Comparison of ENCODE assay signal across 10 mouse cellular contexts in genomic region chr9:65392638-65393364, GRCm38 (mm10). TPM values are rescaled to one million over a fixed set of nuclear protein-coding genes. Genes with fewer than 3 reads are reported as not detected.
A peak's percentile ranks its signal among the peaks of the same experiment; 100 is the strongest.
DNase-seq lines count a peak whose midpoint lies in the region; ATAC-seq and TF ChIP-seq lines count a peak whose summit lies in the region.
"Had no signal": no experiment of that assay in that cellular context is flagged by ENCODE, and none has a peak within 500 bp of the region (broad histone marks: within the 10 kb centered on the region; RNA-seq: fewer than 3 reads in every experiment).

No protein-coding gene starts in this region.

- peak; percentile 56 for DNase-seq in forebrain, embryonic 10.5 days (ENCODE audit: extremely low spot score, low spot score)
- DNase-seq in 3T3-L1 (ENCODE audit: low read depth, low spot score): peak; percentile 78
- DNase-seq in adrenal gland, postnatal 36 days: peak; percentile 76 to 85
- DNase-seq in embryonic facial prominence, embryonic 11.5 days (ENCODE audit: low spot score): peak; percentile 80
- DNase-seq in liver, adult 2 months (ENCODE audit: extremely low read depth, low read depth, low spot score): peak; percentile 91
- peak; percentile 78 for DNase-seq in retina, embryonic 14.5 days (ENCODE audit: low spot score)

- no peak for TF ChIP-seq POLR2A in liver, adult 2 months (IDR thresholded peaks at IDR 0.05; ENCODE audit: extremely low read depth, insufficient read depth, low read length)

- no peak overlapping the region for H3K27ac ChIP-seq in forebrain, embryonic 10.5 days
- H3K27ac ChIP-seq in forebrain, embryonic 12.5 days: no peak overlapping the region
- no peak overlapping the region for H3K27ac ChIP-seq in embryonic facial prominence, embryonic 11.5 days (replicated peaks; ENCODE audit: low read depth, low read length)
- no peak overlapping the region for H3K27ac ChIP-seq in intestine, embryonic 16.5 days (ENCODE audit: low read length)
- H3K27ac ChIP-seq in liver, adult 2 months (replicated peaks; ENCODE audit: insufficient read depth, low read depth, low read length): no peak overlapping the region
- H3K27ac ChIP-seq: limb, embryonic 13.5 days had no signal

- no peak overlapping the region for H3K9ac ChIP-seq in forebrain, embryonic 12.5 days
- no peak overlapping the region for H3K9ac ChIP-seq in embryonic facial prominence, embryonic 11.5 days (replicated peaks; ENCODE audit: low read length)
- H3K9ac ChIP-seq in intestine, embryonic 16.5 days (ENCODE audit: low read depth, low read length): no peak overlapping the region
- no peak overlapping the region for H3K9ac ChIP-seq in liver, adult 2 months (ENCODE audit: low read depth, low read length)
- H3K9ac ChIP-seq: limb, embryonic 13.5 days had no signal

- no peak overlapping the region for H3K4me2 ChIP-seq in forebrain, embryonic 12.5 days
- H3K4me2 ChIP-seq in embryonic facial prominence, embryonic 11.5 days (ENCODE audit: low read depth, low read length): no peak overlapping the region
- no peak overlapping the region for H3K4me2 ChIP-seq in intestine, embryonic 16.5 days (ENCODE audit: low read depth, low read length)
- H3K4me2 ChIP-seq: limb, embryonic 13.5 days had no signal

- H3K27me3 ChIP-seq in forebrain, embryonic 10.5 days (ENCODE audit: poor library complexity, severe bottlenecking): peaks cover 82% of the 10 kb centered on the region
- peaks cover 60% of the 10 kb centered on the region for H3K27me3 ChIP-seq in forebrain, embryonic 12.5 days
- H3K27me3 ChIP-seq in embryonic facial prominence, embryonic 11.5 days (ENCODE audit: control insufficient read depth, insufficient read depth, low read length): peaks cover 25% of the 10 kb centered on the region
- H3K27me3 ChIP-seq in intestine, embryonic 16.5 days (replicated peaks; ENCODE audit: control insufficient read depth, insufficient read depth, low read length): peaks cover 56% of the 10 kb centered on the region
- H3K27me3 ChIP-seq in liver, adult 2 months (ENCODE audit: control insufficient read depth, insufficient read depth, low read length): peaks cover 7% of the 10 kb centered on the region; the same call in 1 of the 2 replicates

- H3K4me3 ChIP-seq in forebrain, embryonic 10.5 days: no peak overlapping the region
- H3K4me3 ChIP-seq in forebrain, embryonic 12.5 days (replicated peaks): no peak overlapping the region
- no peak overlapping the region for H3K4me3 ChIP-seq in embryonic facial prominence, embryonic 11.5 days (ENCODE audit: low read depth, low read length)
- no peak overlapping the region for H3K4me3 ChIP-seq in intestine, embryonic 16.5 days (ENCODE audit: low read length)
- H3K4me3 ChIP-seq in liver, adult 2 months (ENCODE audit: insufficient read depth, low read depth, low read length): no peak overlapping the region
- H3K4me3 ChIP-seq: limb, embryonic 13.5 days had no signal

- peaks cover 11% of the 10 kb centered on the region for H3K4me1 ChIP-seq in forebrain, embryonic 10.5 days
- peaks cover 5% of the 10 kb centered on the region for H3K4me1 ChIP-seq in forebrain, embryonic 12.5 days
- no peaks in the 10 kb centered on the region for H3K4me1 ChIP-seq in embryonic facial prominence, embryonic 11.5 days (ENCODE audit: control insufficient read depth, insufficient read depth, low read length)
- peaks cover 21% of the 10 kb centered on the region for H3K4me1 ChIP-seq in intestine, embryonic 16.5 days (ENCODE audit: control insufficient read depth, insufficient read depth, low read length)
- H3K4me1 ChIP-seq in liver, adult 2 months (ENCODE audit: control insufficient read depth, insufficient read depth, low read length): peaks cover 11% of the 10 kb centered on the region; the same call in 1 of the 2 replicates

- no peak for ATAC-seq in forebrain, embryonic 12.5 days (ENCODE audit: low FRiP score)
- no peak for ATAC-seq in embryonic facial prominence, embryonic 11.5 days (replicated peaks; ENCODE audit: insufficient number of reproducible peaks, low FRiP score, low TSS enrichment, low read depth)
- 0 out of 2 replicates have a peak, but pooled peaks have one; percentile 43 for ATAC-seq in intestine, embryonic 16.5 days

- no peaks in the 10 kb centered on the region for H3K36me3 ChIP-seq in forebrain, embryonic 10.5 days (replicated peaks)
- no peaks in the 10 kb centered on the region for H3K36me3 ChIP-seq in forebrain, embryonic 12.5 days (replicated peaks)
- H3K36me3 ChIP-seq in embryonic facial prominence, embryonic 11.5 days (replicated peaks; ENCODE audit: control insufficient read depth, insufficient read depth, low read depth, low read length): no peaks in the 10 kb centered on the region
- no peaks in the 10 kb centered on the region for H3K36me3 ChIP-seq in intestine, embryonic 16.5 days (ENCODE audit: control insufficient read depth, insufficient read depth, low read length)
- H3K36me3 ChIP-seq in liver, adult 2 months (ENCODE audit: control insufficient read depth, insufficient read depth, low read length): no peaks in the 10 kb centered on the region
- H3K36me3 ChIP-seq: limb, embryonic 13.5 days had no signal

- H3K79me2 ChIP-seq in liver, adult 2 months (ENCODE audit: control insufficient read depth, insufficient read depth, low read length): no peaks in the 10 kb centered on the region

- TF ChIP-seq CTCF in liver, adult 2 months (IDR thresholded peaks at IDR 0.05; ENCODE audit: low read depth, low read length): peak; percentile 82

- no peaks in the 10 kb centered on the region; the same call in 1 of the 2 replicates for H3K9me3 ChIP-seq in forebrain, embryonic 10.5 days
- H3K9me3 ChIP-seq in forebrain, embryonic 12.5 days: peaks cover 6% of the 10 kb centered on the region; the same call in 1 of the 2 replicates
- H3K9me3 ChIP-seq in embryonic facial prominence, embryonic 11.5 days (replicated peaks; ENCODE audit: control insufficient read depth, low read length): no peaks in the 10 kb centered on the region
- H3K9me3 ChIP-seq in intestine, embryonic 16.5 days (ENCODE audit: control insufficient read depth, low read length): no peaks in the 10 kb centered on the region; the same call in 1 of the 2 replicates
- H3K9me3 ChIP-seq: limb, embryonic 13.5 days had no signal

- whole genome bisulfite sequencing in forebrain, embryonic 10.5 days: 30% methylated on average over 6 of the region's 6 CpGs
- 28% methylated on average over 6 of the region's 6 CpGs for WGBS in forebrain, embryonic 12.5 days
- 26% methylated on average over 6 of the region's 6 CpGs for WGBS in embryonic facial prominence, embryonic 11.5 days
- WGBS in intestine, embryonic 16.5 days: 25% methylated on average over 6 of the region's 6 CpGs
- WGBS in liver, adult 2 months: 6% methylated on average over 6 of the region's 6 CpGs

RNA-seq across cellular contexts. Expression of gene Kbtbd13, which starts 1.3 kb away (rescaled TPM):
- 0.66 and 0.85 TPM in 2 replicates for polyA plus RNA-seq in forebrain, embryonic 10.5 days (2016; fragmentation: Nextera tagmentation; extraction: Ambion mirVana)
- 0.72 and 0.74 TPM in 2 replicates for polyA plus RNA-seq in forebrain, embryonic 12.5 days (2016; fragmentation: Nextera tagmentation; extraction: Ambion mirVana)
- under 1 TPM; 0.10 to 0.26 TPM for total RNA-seq in adrenal gland, postnatal 36 days (2021)
- polyA plus RNA-seq in embryonic facial prominence, embryonic 11.5 days (2014; fragmentation: Nextera tagmentation; extraction: Ambion mirVana): 1.2 and 1.3 TPM in 2 replicates
- 2.5 and 3.4 TPM in 2 replicates for polyA plus RNA-seq in intestine, embryonic 16.5 days (2015; fragmentation: Nextera tagmentation; extraction: Ambion mirVana)
- total RNA-seq in liver, adult 2 months (2014; rRNA removed): 0.20 and 0.28 TPM in 2 replicates
- 0.14 and 0.49 TPM in 2 replicates for polyA plus RNA-seq in liver, adult 2 months (2012; rRNA removed)

RNA-seq across cellular contexts. Expression of gene Rasl12, which starts 5.5 kb away (rescaled TPM):
- 6.3 and 7.2 TPM in 2 replicates for polyA plus RNA-seq in forebrain, embryonic 10.5 days (2016; fragmentation: Nextera tagmentation; extraction: Ambion mirVana)
- 6.4 and 7.2 TPM in 2 replicates for polyA plus RNA-seq in forebrain, embryonic 12.5 days (2016; fragmentation: Nextera tagmentation; extraction: Ambion mirVana)
- total RNA-seq in adrenal gland, postnatal 36 days (2021): 10 to 100 TPM; 11.9 to 12.7 TPM
- 7.6 and 9.8 TPM in 2 replicates for polyA plus RNA-seq in embryonic facial prominence, embryonic 11.5 days (2014; fragmentation: Nextera tagmentation; extraction: Ambion mirVana)
- polyA plus RNA-seq in intestine, embryonic 16.5 days (2015; fragmentation: Nextera tagmentation; extraction: Ambion mirVana): 5.0 and 5.5 TPM in 2 replicates
- 0.09 and 0.13 TPM in 2 replicates for total RNA-seq in liver, adult 2 months (2014; rRNA removed)
- polyA plus RNA-seq in liver, adult 2 months (2012; rRNA removed): 0.17 and 0.32 TPM in 2 replicates

RNA-seq across cellular contexts. Expression of gene Slc51b, which starts 30.0 kb away (rescaled TPM):
- not detected in 2 replicates for polyA plus RNA-seq in forebrain, embryonic 10.5 days (2016; fragmentation: Nextera tagmentation; extraction: Ambion mirVana)
- not detected in 2 replicates for polyA plus RNA-seq in forebrain, embryonic 12.5 days (2016; fragmentation: Nextera tagmentation; extraction: Ambion mirVana)
- total RNA-seq in adrenal gland, postnatal 36 days (2021): not detected
- not detected in 2 replicates for polyA plus RNA-seq in embryonic facial prominence, embryonic 11.5 days (2014; fragmentation: Nextera tagmentation; extraction: Ambion mirVana)
- 16.4 and 26.4 TPM in 2 replicates for polyA plus RNA-seq in intestine, embryonic 16.5 days (2015; fragmentation: Nextera tagmentation; extraction: Ambion mirVana)
- 2.9 and 3.2 TPM in 2 replicates for total RNA-seq in liver, adult 2 months (2014; rRNA removed)
- 0.14 and 0.22 TPM in 2 replicates for polyA plus RNA-seq in liver, adult 2 months (2012; rRNA removed)
- total RNA-seq: ES-E14 had no signal
- polyA plus RNA-seq: limb, embryonic 13.5 days had no signal

RNA-seq across cellular contexts. Expression of gene Ubap1l, which starts 32.0 kb away (rescaled TPM):
- polyA plus RNA-seq in forebrain, embryonic 10.5 days (2016; fragmentation: Nextera tagmentation; extraction: Ambion mirVana): 0.42 and 0.65 TPM in 2 replicates
- polyA plus RNA-seq in forebrain, embryonic 12.5 days (2016; fragmentation: Nextera tagmentation; extraction: Ambion mirVana): 0.27 and 0.73 TPM in 2 replicates
- total RNA-seq in adrenal gland, postnatal 36 days (2021): 1 to 10 TPM in 1 of 2 experiments, under 1 TPM in 1; 0.60 to 1.0 TPM
- 0.31 TPM in 1 of 2 replicates, not detected in the other for polyA plus RNA-seq in embryonic facial prominence, embryonic 11.5 days (2014; fragmentation: Nextera tagmentation; extraction: Ambion mirVana)
- polyA plus RNA-seq in intestine, embryonic 16.5 days (2015; fragmentation: Nextera tagmentation; extraction: Ambion mirVana): 0.16 and 0.18 TPM in 2 replicates
- 0.18 TPM in 1 of 2 replicates, not detected in the other for total RNA-seq in liver, adult 2 months (2014; rRNA removed)
- 0.12 and 0.22 TPM in 2 replicates for polyA plus RNA-seq in liver, adult 2 months (2012; rRNA removed)

RNA-seq across cellular contexts. Expression of gene Mtfmt, which starts 42.8 kb away (rescaled TPM):
- polyA plus RNA-seq in forebrain, embryonic 10.5 days (2016; fragmentation: Nextera tagmentation; extraction: Ambion mirVana): 20.5 and 21.5 TPM in 2 replicates
- polyA plus RNA-seq in forebrain, embryonic 12.5 days (2016; fragmentation: Nextera tagmentation; extraction: Ambion mirVana): 22.0 and 22.2 TPM in 2 replicates
- 10 to 100 TPM; 13.4 to 14.2 TPM for total RNA-seq in adrenal gland, postnatal 36 days (2021)
- polyA plus RNA-seq in embryonic facial prominence, embryonic 11.5 days (2014; fragmentation: Nextera tagmentation; extraction: Ambion mirVana): 20.0 and 20.8 TPM in 2 replicates
- 20.3 and 24.0 TPM in 2 replicates for polyA plus RNA-seq in intestine, embryonic 16.5 days (2015; fragmentation: Nextera tagmentation; extraction: Ambion mirVana)
- 5.5 and 5.8 TPM in 2 replicates for total RNA-seq in liver, adult 2 months (2014; rRNA removed)
- polyA plus RNA-seq in liver, adult 2 months (2012; rRNA removed): 5.8 and 6.0 TPM in 2 replicates

Comparison
In these comparisons a context has a peak if more than half of its experiments do, and no peak if none do; other contexts are left out.
1. RNA of gene Slc51b, which starts 30.0 kb away (polyA plus RNA-seq): 16.4 to 26.4 TPM in intestine, embryonic 16.5 days; 0.14 to 0.22 TPM in liver, adult 2 months, not detected in forebrain, embryonic 10.5 days, not detected in forebrain, embryonic 12.5 days and not detected in embryonic facial prominence, embryonic 11.5 days; every median in the first group is over 10 times any median in the second.
2. Peak in every context shown above with its lines, with median percentiles within 50 percentile points of each other: DNase-seq.